Mouse (Mus musculus): ENCODE measurements around the gene Ccl17.
A peak's percentile ranks its signal among the peaks of the same experiment; 100 is the strongest.

Ccl17 gene

GRCm38 (mm10) chr8:94787524-94788501 lies 22.4 kb upstream of the Ccl17 start:
- DNase-seq (ENCODE audit: extremely low read depth, low read depth, low spot score), result peak; percentile 96

- no peak for DNase-seq (ENCODE audit: extremely low read depth, low read depth, low spot score)
These were observed 20.8 kb upstream of the Ccl17 start for GRCm38 (mm10) chr8:94789256-94789955.

- DNase-seq (ENCODE audit: extremely low read depth, low read depth, low spot score), result no peak
These were observed 15.9 kb upstream of the Ccl17 start for GRCm38 (mm10) chr8:94794368-94794767.

DNA sequence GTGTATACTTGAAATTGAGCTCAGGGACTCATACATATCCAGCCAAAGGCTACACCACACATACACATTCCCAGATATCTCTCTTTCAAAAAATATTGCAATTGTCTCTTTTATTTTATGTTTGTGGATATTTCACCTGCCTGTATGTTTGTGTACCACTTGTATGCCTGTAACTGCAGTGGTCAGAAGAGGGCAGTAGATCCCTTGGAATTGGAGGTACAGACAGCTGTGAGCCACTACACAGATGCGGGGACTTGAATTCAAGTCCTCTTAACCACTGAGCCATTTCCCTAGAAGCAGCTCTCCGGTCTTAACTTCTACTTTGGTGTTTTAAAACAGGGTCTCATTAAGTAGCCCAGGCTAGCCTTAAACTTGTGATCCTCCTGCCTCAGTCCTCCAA lies 15.5 kb upstream of the Ccl17 start:
- no peak for DNase-seq (ENCODE audit: extremely low read depth, low read depth, low spot score)

- no peak for DNase-seq (ENCODE audit: extremely low read depth, low read depth, low spot score)
These were observed 9.8 kb upstream of the Ccl17 start for GRCm38 (mm10) chr8:94800278-94800968.

GRCm38 (mm10) chr8:94801293-94802095 lies 8.8 kb upstream of the Ccl17 start:
- DNase-seq (ENCODE audit: extremely low read depth, low read depth, low spot score), result no peak

GRCm38 (mm10) chr8:94802375-94802774 lies 7.9 kb upstream of the Ccl17 start:
- no peak for DNase-seq (ENCODE audit: extremely low read depth, low read depth, low spot score)

- DNase-seq (ENCODE audit: extremely low read depth, low read depth, low spot score), result no peak
These were observed 6.7 kb upstream of the Ccl17 start for GRCm38 (mm10) chr8:94803551-94803950.

GRCm38 (mm10) chr8:94804546-94805340 lies 5.5 kb upstream of the Ccl17 start:
- no peak for DNase-seq (ENCODE audit: extremely low read depth, low read depth, low spot score)

GRCm38 (mm10) chr8:94805811-94806210 lies 4.4 kb upstream of the Ccl17 start:
- no peak for DNase-seq (ENCODE audit: extremely low read depth, low read depth, low spot score)

GRCm38 (mm10) chr8:94807506-94807905 lies 2.7 kb upstream of the Ccl17 start:
- no peak for DNase-seq (ENCODE audit: extremely low read depth, low read depth, low spot score)

- DNase-seq (ENCODE audit: extremely low read depth, low read depth, low spot score), result no peak
These were observed 1.9 kb upstream of the Ccl17 start for GRCm38 (mm10) chr8:94808372-94808771.

- DNase-seq (ENCODE audit: extremely low read depth, low read depth, low spot score), result no peak
These were observed 602 bp downstream of the Ccl17 start for GRCm38 (mm10) chr8:94810855-94811254.

DNA sequence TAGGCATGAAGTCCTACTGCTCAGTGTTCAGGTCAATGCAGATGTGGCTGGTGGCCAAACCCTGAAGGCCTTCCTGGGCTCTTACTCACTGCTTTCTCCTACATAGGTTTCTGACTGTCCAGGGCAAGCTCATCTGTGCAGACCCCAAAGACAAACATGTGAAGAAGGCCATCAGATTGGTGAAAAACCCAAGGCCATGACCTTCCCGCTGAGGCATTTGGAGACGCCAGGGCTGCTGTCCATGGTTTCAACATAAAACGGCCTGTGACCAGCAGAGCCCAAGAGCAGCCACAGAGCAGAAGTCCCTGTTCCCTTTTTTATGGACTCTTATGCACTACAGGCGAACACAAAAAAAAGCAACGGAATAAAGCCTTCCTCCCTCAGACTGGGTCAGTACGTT lies 1.4 kb downstream of the Ccl17 start:
- no peak for DNase-seq (ENCODE audit: extremely low read depth, low read depth, low spot score)

- no peak for DNase-seq (ENCODE audit: extremely low read depth, low read depth, low spot score)
These were observed 2.4 kb downstream of the Ccl17 start for GRCm38 (mm10) chr8:94812645-94813098.

DNA sequence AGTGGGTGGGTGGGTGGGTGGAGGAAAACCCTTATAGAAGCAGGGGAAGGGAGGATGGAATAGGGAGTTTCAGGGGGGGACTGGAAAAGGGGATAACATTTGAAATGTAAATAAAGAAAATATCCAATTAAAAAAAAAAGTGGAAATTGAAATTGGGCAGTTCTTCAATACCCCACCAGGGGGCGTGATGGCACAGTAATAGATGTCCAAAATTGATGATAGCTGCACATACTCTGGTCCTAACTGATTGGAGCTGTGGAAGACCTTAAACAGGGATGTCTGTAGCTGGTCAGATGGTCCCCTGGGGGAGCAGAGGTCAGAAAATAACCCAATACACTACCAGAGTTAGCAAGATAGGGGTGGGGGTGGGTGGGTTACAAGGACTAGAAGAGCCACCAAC lies 4.3 kb downstream of the Ccl17 start:
- DNase-seq (ENCODE audit: extremely low read depth, low read depth, low spot score), result no peak

DNA sequence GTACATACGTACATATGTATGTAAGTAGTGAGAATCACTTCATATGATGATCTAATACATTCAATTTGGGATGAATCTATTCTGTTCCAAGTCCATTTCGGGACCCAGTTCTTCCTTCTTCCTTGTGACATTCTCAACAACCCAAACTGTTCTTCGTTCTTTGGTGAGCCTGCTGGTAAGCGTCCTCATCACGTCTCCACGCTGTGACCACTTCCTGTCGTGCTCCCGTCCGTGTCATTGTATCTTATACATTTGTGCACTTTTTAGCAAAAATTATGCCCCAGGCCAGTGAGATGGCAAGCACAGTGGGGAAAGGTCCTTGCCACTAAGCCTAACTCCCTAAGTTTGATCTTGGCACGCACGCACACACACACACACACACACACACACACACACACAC lies 7.7 kb downstream of the Ccl17 start:
- no peak for DNase-seq (ENCODE audit: extremely low read depth, low read depth, low spot score)

- DNase-seq (ENCODE audit: extremely low read depth, low read depth, low spot score), result no peak
These were observed 9.5 kb downstream of the Ccl17 start for GRCm38 (mm10) chr8:94819671-94820179.

GRCm38 (mm10) chr8:94820553-94820952 lies 10.3 kb downstream of the Ccl17 start:
- DNase-seq (ENCODE audit: extremely low read depth, low read depth, low spot score), result peak; percentile 68

GRCm38 (mm10) chr8:94821381-94821780 lies 11.1 kb downstream of the Ccl17 start:
- no peak for DNase-seq (ENCODE audit: extremely low read depth, low read depth, low spot score)
